In genomic region chr3:50275023-50275422, GRCm38 (mm10) we compare ENCODE assay signal across 20 mouse cellular contexts.
DNase-seq lines count a peak whose midpoint lies in the region; ATAC-seq and TF ChIP-seq lines count a peak whose summit lies in the region.
"Had no signal": no experiment of that assay in that cellular context is flagged by ENCODE, and none has a peak within 500 bp of the region (broad histone marks: within the 10 kb centered on the region; RNA-seq: fewer than 3 reads in every experiment).

No protein-coding gene starts in this region.

- H3K9me3 ChIP-seq in hindbrain, embryonic 14.5 days (ENCODE audit: control insufficient read depth, low read length): no peaks in the 10 kb centered on the region
- H3K9me3 ChIP-seq in hindbrain, embryonic 11.5 days (ENCODE audit: control insufficient read depth, low read length): no peaks in the 10 kb centered on the region
- H3K9me3 ChIP-seq in midbrain, embryonic 14.5 days (ENCODE audit: control insufficient read depth, low read length): no peaks in the 10 kb centered on the region
- H3K9me3 ChIP-seq in midbrain, embryonic 15.5 days: no peaks in the 10 kb centered on the region
- H3K9me3 ChIP-seq in hindbrain, embryonic 16.5 days (ENCODE audit: control insufficient read depth, low read length): no peaks in the 10 kb centered on the region
- H3K9me3 ChIP-seq: embryonic facial prominence, embryonic 15.5 days; forebrain, embryonic 10.5 days; heart, embryonic 12.5 days; intestine, embryonic 15.5 days had no signal

- no peak for ATAC-seq in hindbrain, embryonic 14.5 days (ENCODE audit: low FRiP score)
- ATAC-seq in hindbrain, embryonic 11.5 days (ENCODE audit: low FRiP score): no peak
- no peak for ATAC-seq in midbrain, embryonic 14.5 days (ENCODE audit: low FRiP score, low TSS enrichment)
- ATAC-seq in midbrain, embryonic 15.5 days (replicated peaks): no peak
- ATAC-seq in hindbrain, embryonic 16.5 days: peak; percentile 75
- ATAC-seq in activated CD4-positive, CD25-positive, alpha-beta regulatory T cell, adult 4 months: no peak
- ATAC-seq: intestine, embryonic 15.5 days had no signal

- no peak overlapping the region for H3K9ac ChIP-seq in hindbrain, embryonic 14.5 days
- no peak overlapping the region for H3K9ac ChIP-seq in hindbrain, embryonic 11.5 days (ENCODE audit: low read depth, low read length)
- no peak overlapping the region for H3K9ac ChIP-seq in midbrain, embryonic 14.5 days (replicated peaks; ENCODE audit: low read length)
- H3K9ac ChIP-seq in midbrain, embryonic 15.5 days: no peak overlapping the region
- H3K9ac ChIP-seq in hindbrain, embryonic 16.5 days (ENCODE audit: low read depth, low read length): peak overlapping the region; percentile 13; the same call in 1 of the 2 replicates
- H3K9ac ChIP-seq: embryonic facial prominence, embryonic 15.5 days; heart, embryonic 12.5 days; intestine, embryonic 15.5 days had no signal

- H3K36me3 ChIP-seq in hindbrain, embryonic 14.5 days (replicated peaks; ENCODE audit: control insufficient read depth, insufficient read depth): no peaks in the 10 kb centered on the region
- no peaks in the 10 kb centered on the region for H3K36me3 ChIP-seq in hindbrain, embryonic 11.5 days (ENCODE audit: control insufficient read depth, insufficient read depth, low read length)
- H3K36me3 ChIP-seq in midbrain, embryonic 14.5 days (ENCODE audit: control insufficient read depth, insufficient read depth, low read length): no peaks in the 10 kb centered on the region
- no peaks in the 10 kb centered on the region for H3K36me3 ChIP-seq in midbrain, embryonic 15.5 days (replicated peaks)
- H3K36me3 ChIP-seq in hindbrain, embryonic 16.5 days (ENCODE audit: control insufficient read depth, insufficient read depth, low read length): no peaks in the 10 kb centered on the region
- H3K36me3 ChIP-seq: embryonic facial prominence, embryonic 15.5 days; forebrain, embryonic 10.5 days; heart, embryonic 12.5 days; intestine, embryonic 15.5 days had no signal

- no peaks in the 10 kb centered on the region for H3K4me1 ChIP-seq in hindbrain, embryonic 14.5 days (replicated peaks; ENCODE audit: control insufficient read depth, insufficient read depth, low read length)
- H3K4me1 ChIP-seq in hindbrain, embryonic 11.5 days (replicated peaks; ENCODE audit: control insufficient read depth, insufficient read depth, low read length): no peaks in the 10 kb centered on the region
- 0 out of 2 replicates have a peak, but pooled peaks cover 3% of the 10 kb centered on the region for H3K4me1 ChIP-seq in midbrain, embryonic 14.5 days (ENCODE audit: control insufficient read depth, insufficient read depth, low read length)
- H3K4me1 ChIP-seq in midbrain, embryonic 15.5 days: no peaks in the 10 kb centered on the region
- H3K4me1 ChIP-seq in hindbrain, embryonic 16.5 days (ENCODE audit: control insufficient read depth, insufficient read depth, low read depth, low read length): peaks cover 3% of the 10 kb centered on the region; the same call in 1 of the 2 replicates
- H3K4me1 ChIP-seq: embryonic facial prominence, embryonic 15.5 days; heart, embryonic 12.5 days; intestine, embryonic 15.5 days had no signal

- 58% methylated on average over 2 of the region's 2 CpGs for WGBS in hindbrain, embryonic 14.5 days
- 75% methylated on average over 2 of the region's 2 CpGs for WGBS in hindbrain, embryonic 11.5 days
- 62% methylated on average over 2 of the region's 2 CpGs for WGBS in midbrain, embryonic 14.5 days
- 67% methylated on average over 2 of the region's 2 CpGs for WGBS in midbrain, embryonic 15.5 days
- WGBS in hindbrain, embryonic 16.5 days: 53% methylated on average over 2 of the region's 2 CpGs

- H3K4me2 ChIP-seq in hindbrain, embryonic 14.5 days (replicated peaks): no peak overlapping the region
- H3K4me2 ChIP-seq in hindbrain, embryonic 11.5 days (replicated peaks; ENCODE audit: low read depth, low read length): no peak overlapping the region
- no peak overlapping the region for H3K4me2 ChIP-seq in midbrain, embryonic 14.5 days (ENCODE audit: low read length)
- no peak overlapping the region for H3K4me2 ChIP-seq in midbrain, embryonic 15.5 days
- peak overlapping the region; percentile 10; the same call in 1 of the 2 replicates for H3K4me2 ChIP-seq in hindbrain, embryonic 16.5 days (ENCODE audit: low read length)
- H3K4me2 ChIP-seq: embryonic facial prominence, embryonic 15.5 days; heart, embryonic 12.5 days; intestine, embryonic 15.5 days had no signal

- no peak for TF ChIP-seq POLR2A in brain, embryonic 14.5 days (IDR thresholded peaks at IDR 0.05; ENCODE audit: borderline replicate concordance, extremely low read depth, insufficient read depth, insufficient read length, poor library complexity, severe bottlenecking)

- no peak for DNase-seq in hindbrain, embryonic 14.5 days (ENCODE audit: low spot score)
- no peak for DNase-seq in hindbrain, embryonic 11.5 days (ENCODE audit: low spot score)
- peak; percentile 31 for DNase-seq in midbrain, embryonic 14.5 days
- DNase-seq in brain, embryonic 14.5 days (ENCODE audit: low read depth): peak; percentile 35
- DNase-seq: adrenal gland, adult 8-10 months; adrenal gland, postnatal 36 days; cerebellum, adult 11 months; cerebellum, adult 8-10 months; cerebellum, postnatal 14 days; embryo, embryonic 11 days; gastrocnemius, adult 2 months; gastrocnemius, postnatal 25 days had no signal

- peak overlapping the region; percentile 28; the same call in 1 of the 2 replicates for H3K27ac ChIP-seq in hindbrain, embryonic 14.5 days
- H3K27ac ChIP-seq in hindbrain, embryonic 11.5 days (ENCODE audit: low read depth, low read length): no peak overlapping the region
- H3K27ac ChIP-seq in midbrain, embryonic 14.5 days (replicated peaks; ENCODE audit: low read depth, low read length): no peak overlapping the region
- H3K27ac ChIP-seq in midbrain, embryonic 15.5 days: no peak overlapping the region
- H3K27ac ChIP-seq in hindbrain, embryonic 16.5 days (ENCODE audit: low read depth, low read length): 0 out of 2 replicates have a peak overlapping the region, but pooled peaks have one; percentile 23
- H3K27ac ChIP-seq: embryonic facial prominence, embryonic 15.5 days; forebrain, embryonic 10.5 days; gastrocnemius, adult 2 months; intestine, embryonic 15.5 days had no signal

- H3K27me3 ChIP-seq in hindbrain, embryonic 14.5 days (ENCODE audit: control insufficient read depth, insufficient read depth, low read length): no peaks in the 10 kb centered on the region
- no peaks in the 10 kb centered on the region for H3K27me3 ChIP-seq in hindbrain, embryonic 11.5 days (ENCODE audit: control insufficient read depth, insufficient read depth, low read length)
- H3K27me3 ChIP-seq in midbrain, embryonic 14.5 days (ENCODE audit: control insufficient read depth, insufficient read depth, low read length): no peaks in the 10 kb centered on the region
- no peaks in the 10 kb centered on the region for H3K27me3 ChIP-seq in midbrain, embryonic 15.5 days (replicated peaks)
- no peaks in the 10 kb centered on the region for H3K27me3 ChIP-seq in hindbrain, embryonic 16.5 days (replicated peaks; ENCODE audit: control insufficient read depth, insufficient read depth, low read length)
- H3K27me3 ChIP-seq: embryonic facial prominence, embryonic 15.5 days; heart, embryonic 12.5 days; intestine, embryonic 15.5 days had no signal

- no peak overlapping the region for H3K4me3 ChIP-seq in hindbrain, embryonic 14.5 days (replicated peaks; ENCODE audit: low read length)
- no peak overlapping the region for H3K4me3 ChIP-seq in hindbrain, embryonic 11.5 days (ENCODE audit: low read depth, low read length)
- H3K4me3 ChIP-seq in midbrain, embryonic 14.5 days (replicated peaks; ENCODE audit: low read depth, low read length): no peak overlapping the region
- no peak overlapping the region for H3K4me3 ChIP-seq in midbrain, embryonic 15.5 days
- no peak overlapping the region for H3K4me3 ChIP-seq in hindbrain, embryonic 16.5 days (ENCODE audit: low read length)
- H3K4me3 ChIP-seq: embryonic facial prominence, embryonic 15.5 days; erythroblast, embryonic 14.5 days; forebrain, embryonic 10.5 days; gastrocnemius, adult 2 months; heart, embryonic 12.5 days; intestine, embryonic 15.5 days had no signal

- TF ChIP-seq CTCF in brain, embryonic 14.5 days (IDR thresholded peaks at IDR 0.05; ENCODE audit: borderline replicate concordance, extremely low read depth, insufficient read depth, insufficient read length): no peak

Comparison
In these comparisons a context has a peak if more than half of its experiments do, and no peak if none do; other contexts are left out.
1. H3K27ac ChIP-seq: peak in hindbrain, embryonic 14.5 days (single experiment) and hindbrain, embryonic 16.5 days (single experiment); none in hindbrain, embryonic 11.5 days (single experiment), midbrain, embryonic 14.5 days (single experiment) and midbrain, embryonic 15.5 days (single experiment).
2. DNase-seq: peak in midbrain, embryonic 14.5 days (single experiment) and brain, embryonic 14.5 days (single experiment); none in hindbrain, embryonic 14.5 days (single experiment) and hindbrain, embryonic 11.5 days (single experiment).